Mouse (Mus musculus): Measurements from ENCODE around the gene Bscl2.

Bscl2 gene

GRCm38 (mm10) chr19:8837251-8837791 is at the start of gene Bscl2:
Bscl2 (plus strand) TSS chr19:8837467.
- peak; percentile 82 for DNase-seq

GRCm38 (mm10) chr19:8788521-8788920 is 48.7 kb upstream of the Bscl2 start:
- DNase-seq, result no peak

- DNase-seq, result no peak
Measured at GRCm38 (mm10) chr19:8789171-8789570, 48.1 kb upstream of the Bscl2 start.

GRCm38 (mm10) chr19:8790171-8790570 is 47.1 kb upstream of the Bscl2 start:
- no peak for DNase-seq

GRCm38 (mm10) chr19:8798264-8798946 is 38.9 kb upstream of the Bscl2 start, which contains the start of gene Polr2g:
Polr2g (minus strand) TSS chr19:8798577.
- peak; percentile 91 for DNase-seq

GRCm38 (mm10) chr19:8798947-8799315 is 38.3 kb upstream of the Bscl2 start:
- no peak for DNase-seq

- DNase-seq, result peak; percentile 91
Measured at GRCm38 (mm10) chr19:8802130-8802821, 35.0 kb upstream of the Bscl2 start, which contains the start of gene Zbtb3. Zbtb3 (plus strand) TSS chr19:8802555.

GRCm38 (mm10) chr19:8803204-8803780 is 34.0 kb upstream of the Bscl2 start:
- DNase-seq, result no peak

GRCm38 (mm10) chr19:8803879-8804660 is 33.2 kb upstream of the Bscl2 start:
- DNase-seq, result no peak

- no peak for DNase-seq
Measured at GRCm38 (mm10) chr19:8806810-8807209, 30.5 kb upstream of the Bscl2 start.

GRCm38 (mm10) chr19:8815812-8816211 is 21.5 kb upstream of the Bscl2 start:
- DNase-seq, result no peak

- DNase-seq, result no peak
Measured at GRCm38 (mm10) chr19:8817001-8817400, 20.3 kb upstream of the Bscl2 start.

GRCm38 (mm10) chr19:8818301-8818798 is 18.9 kb upstream of the Bscl2 start:
- DNase-seq, result no peak

- DNase-seq, result peak; percentile 96
Measured at GRCm38 (mm10) chr19:8818801-8819595, 18.3 kb upstream of the Bscl2 start, which contains the start of gene Ttc9c. Ttc9c (minus strand) TSS chr19:8819333.

GRCm38 (mm10) chr19:8819596-8820423 is 17.5 kb upstream of the Bscl2 start, which contains the start of gene Hnrnpul2:
Hnrnpul2 (plus strand) TSS chr19:8820010.
- peak; percentile 98 for DNase-seq

GRCm38 (mm10) chr19:8820424-8820956 is 16.8 kb upstream of the Bscl2 start:
- DNase-seq, result no peak

GRCm38 (mm10) chr19:8821146-8821545 is 16.1 kb upstream of the Bscl2 start:
- no peak for DNase-seq

- no peak for DNase-seq
Measured at GRCm38 (mm10) chr19:8822696-8823095, 14.6 kb upstream of the Bscl2 start.

GRCm38 (mm10) chr19:8829660-8830059 is 7.6 kb upstream of the Bscl2 start, which contains the start of gene AC129217.1:
AC129217.1 (plus strand) TSS chr19:8829773.
- no peak for DNase-seq

- DNase-seq, result no peak
Measured at GRCm38 (mm10) chr19:8830664-8831063, 6.6 kb upstream of the Bscl2 start.
